Mouse (Mus musculus): ENCODE measurements around the gene Gm21970. TPM values are rescaled to one million over a fixed set of nuclear protein-coding genes. Genes with fewer than 3 reads are reported as not detected.

Gene Gm21970
- polyA plus RNA-seq (2014; fragmentation: Nextera tagmentation; extraction: Ambion mirVana) = not detected in 2 replicates

DNA sequence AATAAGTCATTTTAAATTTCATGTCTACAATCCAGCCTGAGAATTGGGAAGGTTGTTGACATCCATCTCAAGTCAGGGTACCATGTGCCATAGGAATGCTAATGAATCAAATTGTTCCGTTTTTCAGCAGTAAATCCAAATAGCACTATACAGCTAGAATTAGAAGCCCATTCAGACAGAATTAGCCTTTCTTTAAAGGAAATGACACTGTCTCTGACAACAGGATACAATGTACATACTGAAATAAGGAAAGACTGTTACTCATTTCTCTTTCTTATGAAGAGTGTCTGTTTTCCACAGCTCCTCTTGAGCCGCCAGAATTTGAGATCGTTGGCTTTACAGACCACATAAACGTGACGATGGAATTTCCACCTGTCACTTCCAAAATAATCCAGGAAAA lies at the start of gene Gm21970:
Gm21970 (plus strand) TSS at position 301 of the 400 bp plus-strand sequence.
- Histone ChIP-seq H3K4me3 (ENCODE audit: low read depth, low read length) (no peak within 1 kb of the TSS), H3K4me2 (no peak within 1 kb of the TSS), H3K36me3 (ENCODE audit: control insufficient read depth, insufficient read depth, low read length) (peaks cover 52% of the 10 kb centered on the region), H3K4me1 (replicated peaks; ENCODE audit: control insufficient read depth, insufficient read depth, low read length) (peaks cover 6% of the 10 kb centered on the region), H3K9me3 (ENCODE audit: control insufficient read depth, low read length) (no peaks in the 10 kb centered on the region; the same call in 1 of the 2 replicates), H3K9ac (ENCODE audit: low read depth, low read length) (no peak within 1 kb of the TSS), H3K27ac (ENCODE audit: low read depth, low read length) (no peak within 1 kb of the TSS), H3K27me3 (replicated peaks; ENCODE audit: control insufficient read depth, insufficient read depth, low read length) (no peaks in the 10 kb centered on the region)
- DNase-seq (ENCODE audit: low spot score) = no peak
- WGBS = 85% methylated on average over 5 of the region's 5 CpGs
- ATAC-seq (replicated peaks; ENCODE audit: low FRiP score) = no peak

- H3K27me3 ChIP-seq (replicated peaks; ENCODE audit: control insufficient read depth, insufficient read depth, low read length) = no peaks in the 10 kb centered on the region; the same call in 1 of the 2 replicates
- H3K27ac ChIP-seq (ENCODE audit: low read depth, low read length) = no peak overlapping the region
- H3K4me2 ChIP-seq = no peak overlapping the region
- 75% methylated on average over 9 of the region's 9 CpGs for WGBS
- no peaks in the 10 kb centered on the region for H3K4me1 ChIP-seq (replicated peaks; ENCODE audit: control insufficient read depth, insufficient read depth, low read length)
- no peak overlapping the region for H3K4me3 ChIP-seq (ENCODE audit: low read depth, low read length)
- ATAC-seq (replicated peaks; ENCODE audit: low FRiP score) = no peak
- no peak overlapping the region for H3K9ac ChIP-seq (ENCODE audit: low read depth, low read length)
- no peaks in the 10 kb centered on the region for H3K9me3 ChIP-seq (ENCODE audit: control insufficient read depth, low read length)
- H3K36me3 ChIP-seq (ENCODE audit: control insufficient read depth, insufficient read depth, low read length) = no peaks in the 10 kb centered on the region
- no peak for DNase-seq (ENCODE audit: low spot score)
Measured at GRCm38 (mm10) chr16:91346491-91346890, 45.0 kb upstream of the Gm21970 start.

DNA sequence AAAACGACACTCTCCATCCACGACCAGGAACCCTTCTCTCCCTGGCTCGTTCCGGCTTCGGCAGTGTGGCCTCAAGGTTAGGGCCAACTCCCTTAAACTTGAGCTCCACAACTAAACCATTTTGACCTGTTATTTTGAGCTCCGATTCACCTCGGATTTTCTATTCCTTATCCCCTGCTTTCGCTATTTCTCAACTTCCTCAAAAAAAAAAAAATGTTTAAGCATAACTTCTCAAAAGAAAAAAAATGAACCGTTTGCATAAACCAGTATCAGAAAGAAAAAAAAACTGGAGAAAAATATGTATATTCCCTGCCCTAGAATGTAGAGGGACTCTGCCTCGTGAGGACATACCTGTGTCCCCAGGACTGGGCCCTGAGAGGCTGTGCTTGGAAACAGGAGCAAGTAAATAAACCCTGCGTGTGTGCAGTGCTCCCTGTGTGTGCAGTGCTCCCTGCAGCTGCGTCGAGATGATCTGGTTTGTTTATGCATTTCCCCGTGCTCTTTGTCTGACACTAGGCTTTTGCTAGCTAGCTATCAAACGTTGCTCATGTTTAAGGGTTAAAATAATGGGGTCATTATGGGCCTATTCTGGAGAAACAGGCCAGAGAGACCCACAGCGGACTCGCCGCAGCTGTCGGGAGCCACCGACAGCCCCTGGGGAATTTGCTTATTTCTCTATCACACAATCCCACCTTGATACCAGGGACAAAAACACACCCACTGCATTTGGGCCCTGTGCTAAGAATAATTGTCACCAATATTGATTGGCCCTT lies 43.8 kb upstream of the Gm21970 start:
- peaks cover 4% of the 10 kb centered on the region for H3K4me1 ChIP-seq (replicated peaks; ENCODE audit: control insufficient read depth, insufficient read depth, low read length)
- no peak overlapping the region for H3K4me2 ChIP-seq
- 75% methylated on average over 20 of the region's 20 CpGs for WGBS
- H3K9ac ChIP-seq (ENCODE audit: low read depth, low read length) = no peak overlapping the region
- no peak overlapping the region for H3K4me3 ChIP-seq (ENCODE audit: low read depth, low read length)
- no peak for ATAC-seq (replicated peaks; ENCODE audit: low FRiP score)
- H3K27ac ChIP-seq (ENCODE audit: low read depth, low read length) = no peak overlapping the region
- no peak for DNase-seq (ENCODE audit: low spot score)
- no peaks in the 10 kb centered on the region for H3K9me3 ChIP-seq (ENCODE audit: control insufficient read depth, low read length)
- H3K27me3 ChIP-seq (replicated peaks; ENCODE audit: control insufficient read depth, insufficient read depth, low read length) = no peaks in the 10 kb centered on the region; the same call in 1 of the 2 replicates
- H3K36me3 ChIP-seq (ENCODE audit: control insufficient read depth, insufficient read depth, low read length) = no peaks in the 10 kb centered on the region

GRCm38 (mm10) chr16:91348264-91348565 lies 43.3 kb upstream of the Gm21970 start:
- H3K9me3 ChIP-seq (ENCODE audit: control insufficient read depth, low read length) = no peaks in the 10 kb centered on the region
- WGBS = 84% methylated on average over 14 of the region's 14 CpGs
- no peak overlapping the region for H3K4me3 ChIP-seq (ENCODE audit: low read depth, low read length)
- H3K36me3 ChIP-seq (ENCODE audit: control insufficient read depth, insufficient read depth, low read length) = no peaks in the 10 kb centered on the region
- DNase-seq (ENCODE audit: low spot score) = no peak
- H3K27me3 ChIP-seq (replicated peaks; ENCODE audit: control insufficient read depth, insufficient read depth, low read length) = no peaks in the 10 kb centered on the region; the same call in 1 of the 2 replicates
- no peak for ATAC-seq (replicated peaks; ENCODE audit: low FRiP score)
- H3K27ac ChIP-seq (ENCODE audit: low read depth, low read length) = no peak overlapping the region
- H3K9ac ChIP-seq (ENCODE audit: low read depth, low read length) = no peak overlapping the region
- H3K4me2 ChIP-seq = no peak overlapping the region
- H3K4me1 ChIP-seq (replicated peaks; ENCODE audit: control insufficient read depth, insufficient read depth, low read length) = peaks cover 8% of the 10 kb centered on the region

- no peaks in the 10 kb centered on the region for H3K9me3 ChIP-seq (ENCODE audit: control insufficient read depth, low read length)
- H3K9ac ChIP-seq (ENCODE audit: low read depth, low read length) = no peak overlapping the region
- H3K27me3 ChIP-seq (replicated peaks; ENCODE audit: control insufficient read depth, insufficient read depth, low read length) = no peaks in the 10 kb centered on the region; the same call in 1 of the 2 replicates
- H3K4me3 ChIP-seq (ENCODE audit: low read depth, low read length) = no peak overlapping the region
- DNase-seq (ENCODE audit: low spot score) = no peak
- H3K4me1 ChIP-seq (replicated peaks; ENCODE audit: control insufficient read depth, insufficient read depth, low read length) = peaks cover 11% of the 10 kb centered on the region
- WGBS = 80% methylated on average over 28 of the region's 28 CpGs
- no peak for ATAC-seq (replicated peaks; ENCODE audit: low FRiP score)
- no peak overlapping the region for H3K27ac ChIP-seq (ENCODE audit: low read depth, low read length)
- no peak overlapping the region for H3K4me2 ChIP-seq
- no peaks in the 10 kb centered on the region for H3K36me3 ChIP-seq (ENCODE audit: control insufficient read depth, insufficient read depth, low read length)
Measured at GRCm38 (mm10) chr16:91348588-91349330, 42.8 kb upstream of the Gm21970 start.

GRCm38 (mm10) chr16:91352084-91352562 lies 39.4 kb upstream of the Gm21970 start:
- 0 out of 2 replicates have a peak overlapping the region, but pooled peaks have one; percentile 1 for H3K9ac ChIP-seq (ENCODE audit: low read depth, low read length)
- H3K4me2 ChIP-seq = peak overlapping the region; percentile 48
- H3K9me3 ChIP-seq (ENCODE audit: control insufficient read depth, low read length) = no peaks in the 10 kb centered on the region
- ATAC-seq (replicated peaks; ENCODE audit: low FRiP score) (peak; percentile 13), DNase-seq (ENCODE audit: low spot score) (peak; percentile 79)
- H3K27ac ChIP-seq (ENCODE audit: low read depth, low read length) = peak overlapping the region; percentile 83
- H3K27me3 ChIP-seq (replicated peaks; ENCODE audit: control insufficient read depth, insufficient read depth, low read length) = no peaks in the 10 kb centered on the region; the same call in 1 of the 2 replicates
- 8% methylated on average over 7 of the region's 7 CpGs for WGBS
- H3K4me1 ChIP-seq (replicated peaks; ENCODE audit: control insufficient read depth, insufficient read depth, low read length) = peaks cover 14% of the 10 kb centered on the region
- H3K36me3 ChIP-seq (ENCODE audit: control insufficient read depth, insufficient read depth, low read length) = no peaks in the 10 kb centered on the region
- no peak overlapping the region for H3K4me3 ChIP-seq (ENCODE audit: low read depth, low read length)

DNA sequence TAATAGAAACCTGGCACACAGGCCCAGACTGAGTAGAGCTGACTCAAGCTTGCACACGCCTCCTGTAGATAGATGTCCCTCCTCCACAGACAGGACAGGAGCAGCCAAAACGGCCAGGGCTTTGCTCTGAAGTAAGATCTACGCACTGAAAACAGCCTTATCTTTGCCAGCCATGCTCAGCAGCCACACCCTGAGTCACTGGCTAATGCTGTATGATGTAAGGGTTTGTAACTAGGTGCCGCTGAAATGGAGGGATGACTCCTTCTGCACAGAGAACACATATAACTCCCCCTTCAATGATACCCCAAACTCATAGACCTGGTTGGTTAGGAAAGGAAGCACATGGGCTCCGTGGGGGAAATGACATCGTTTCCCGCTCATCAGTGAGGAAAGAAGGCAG lies 38.8 kb upstream of the Gm21970 start:
- 34% methylated on average over 7 of the region's 7 CpGs for WGBS
- ATAC-seq (replicated peaks; ENCODE audit: low FRiP score) (peak; percentile 96), DNase-seq (ENCODE audit: low spot score) (no peak)
- Histone ChIP-seq H3K4me3 (ENCODE audit: low read depth, low read length) (no peak overlapping the region), H3K9ac (ENCODE audit: low read depth, low read length) (peak overlapping the region; percentile 46; the same call in 1 of the 2 replicates), H3K4me2 (peak overlapping the region; percentile 55), H3K9me3 (ENCODE audit: control insufficient read depth, low read length) (no peaks in the 10 kb centered on the region), H3K27ac (ENCODE audit: low read depth, low read length) (peak overlapping the region; percentile 83), H3K36me3 (ENCODE audit: control insufficient read depth, insufficient read depth, low read length) (no peaks in the 10 kb centered on the region), H3K27me3 (replicated peaks; ENCODE audit: control insufficient read depth, insufficient read depth, low read length) (no peaks in the 10 kb centered on the region; the same call in 1 of the 2 replicates), H3K4me1 (replicated peaks; ENCODE audit: control insufficient read depth, insufficient read depth, low read length) (peaks cover 15% of the 10 kb centered on the region)

DNA sequence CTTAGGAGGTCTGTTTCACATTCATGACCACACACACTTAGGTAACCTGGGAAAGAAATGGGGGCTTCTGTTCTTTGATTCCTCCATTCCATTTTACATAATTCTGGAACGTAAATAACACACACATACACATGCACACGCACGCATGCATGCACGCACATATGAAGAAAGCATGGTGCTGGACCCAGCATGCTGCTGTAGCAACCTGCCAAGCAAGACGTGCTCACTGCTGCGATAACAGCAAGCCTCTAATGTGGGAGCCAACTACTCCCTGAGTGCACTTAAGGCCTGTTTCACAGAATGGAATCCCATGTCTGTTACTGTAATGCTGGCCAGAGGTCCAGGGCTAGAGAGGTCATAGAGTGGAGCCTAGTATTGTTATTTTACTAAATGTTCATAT lies 38.3 kb upstream of the Gm21970 start:
- peaks cover 15% of the 10 kb centered on the region for H3K4me1 ChIP-seq (replicated peaks; ENCODE audit: control insufficient read depth, insufficient read depth, low read length)
- H3K9ac ChIP-seq (ENCODE audit: low read depth, low read length) = peak overlapping the region; percentile 46; the same call in 1 of the 2 replicates
- DNase-seq (ENCODE audit: low spot score) (no peak), ATAC-seq (replicated peaks; ENCODE audit: low FRiP score) (peak; percentile 75)
- peak overlapping the region; percentile 55 for H3K4me2 ChIP-seq
- H3K4me3 ChIP-seq (ENCODE audit: low read depth, low read length) = no peak overlapping the region
- H3K27ac ChIP-seq (ENCODE audit: low read depth, low read length) = peak overlapping the region; percentile 83
- no peaks in the 10 kb centered on the region; the same call in 1 of the 2 replicates for H3K27me3 ChIP-seq (replicated peaks; ENCODE audit: control insufficient read depth, insufficient read depth, low read length)
- 73% methylated on average over 6 of the region's 6 CpGs for WGBS
- no peaks in the 10 kb centered on the region for H3K9me3 ChIP-seq (ENCODE audit: control insufficient read depth, low read length)
- no peaks in the 10 kb centered on the region for H3K36me3 ChIP-seq (ENCODE audit: control insufficient read depth, insufficient read depth, low read length)

Measured in liver, embryonic 11.5 days (tissue).